Mouse (Mus musculus): Measurements from ENCODE around the gene Bicd2.

Gene Bicd2

GRCm38 (mm10) chr13:49407795-49408194 lies 66.4 kb downstream of the Bicd2 start:
- DNase-seq, result no peak

GRCm38 (mm10) chr13:49420754-49421605 lies 79.6 kb downstream of the Bicd2 start, which contains the start of gene Ippk:
Gene Ippk, plus strand, starts transcription at chr13:49421249.
- DNase-seq, result peak; percentile 99

GRCm38 (mm10) chr13:49421606-49421917 lies 80.2 kb downstream of the Bicd2 start:
- DNase-seq, result no peak

- DNase-seq, result no peak
Observed at GRCm38 (mm10) chr13:49421959-49422358, 80.6 kb downstream of the Bicd2 start.

GRCm38 (mm10) chr13:49426736-49427135 lies 85.4 kb downstream of the Bicd2 start:
- no peak for DNase-seq

- DNase-seq, result no peak
Observed at GRCm38 (mm10) chr13:49428042-49428675, 86.8 kb downstream of the Bicd2 start.

- no peak for DNase-seq
Observed at GRCm38 (mm10) chr13:49430529-49430928, 89.1 kb downstream of the Bicd2 start.

GRCm38 (mm10) chr13:49433268-49434029 lies 92.1 kb downstream of the Bicd2 start:
- no peak for DNase-seq

GRCm38 (mm10) chr13:49435745-49436144 lies 94.4 kb downstream of the Bicd2 start:
- DNase-seq, result no peak

- peak; percentile 39 for DNase-seq
Observed at GRCm38 (mm10) chr13:49436170-49436569, 94.8 kb downstream of the Bicd2 start.

All from right cerebral cortex, adult 18-20 months (tissue).